Mouse (Mus musculus): Measurements from ENCODE around the gene Rnf215.

DNA sequence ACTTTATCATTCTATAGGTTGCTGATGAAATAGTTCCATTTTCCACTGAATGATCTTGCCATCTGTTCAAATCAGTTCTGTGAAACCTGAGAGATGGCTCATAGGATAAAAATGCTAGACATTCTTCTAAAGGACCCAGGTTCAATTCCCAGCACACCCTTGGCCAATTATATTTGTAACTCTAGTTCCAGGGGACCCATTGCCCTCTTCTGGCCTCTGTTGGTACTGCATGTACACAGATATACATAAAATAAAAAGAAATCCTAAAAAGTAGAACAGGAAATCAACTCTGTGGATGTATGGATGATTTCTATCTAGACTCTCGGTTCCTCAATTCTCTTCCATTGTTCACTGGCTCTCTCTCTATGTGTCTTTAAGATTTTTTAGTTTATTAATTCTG lies 7.9 kb upstream of the Rnf215 start:
- TF ChIP-seq CTCF (IDR thresholded peaks at IDR 0.05; ENCODE audit: low read depth, low read length) (no peak), POLR2A (IDR thresholded peaks at IDR 0.05; ENCODE audit: extremely low read depth, insufficient read depth, low read length) (no peak)
